Mouse (Mus musculus) kidney, postnatal 25 days (tissue): ENCODE measurements at regions not wholly inside any gene's neighbourhood (a gene's known extent, or its start where the extent isn't known, plus 50 kb on each side); places are given as distances from the start of the nearest gene placed in this dataset.

Experiments used
- DNase-seq, 2 experiments: peaks; one replicate each; pipeline ENCODE4 v3.0.0; 2021; ENCODE audit warnings: mixed read lengths in 2 of 2

GRCm38 (mm10) chr6:54754810-54755209 lies 61.9 kb upstream of the Znrf2 start:
- DNase-seq, result no peak

- DNase-seq, result no peak
Measured at GRCm38 (mm10) chr6:54757511-54757911, 59.2 kb upstream of the Znrf2 start.

GRCm38 (mm10) chr6:54758112-54758511 lies 58.6 kb upstream of the Znrf2 start:
- no peak for DNase-seq

DNA sequence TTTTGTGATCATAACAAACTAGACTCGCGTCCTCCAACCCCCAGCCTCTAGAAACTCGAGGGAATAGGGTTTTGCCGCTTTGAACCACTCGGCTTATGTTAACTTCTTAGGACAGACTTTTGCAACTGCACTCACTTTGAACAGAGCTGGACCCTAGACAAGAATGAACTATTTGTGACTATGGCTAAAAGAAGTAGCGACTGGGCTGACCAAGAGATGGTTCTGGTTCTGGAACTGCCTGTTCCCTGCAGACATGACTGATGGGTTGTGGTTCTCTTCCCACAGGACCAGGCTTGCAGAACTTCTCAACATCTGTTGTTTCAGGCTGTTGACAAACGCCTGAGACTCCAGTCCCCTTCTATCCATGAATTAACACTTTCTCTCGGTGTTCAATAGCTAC lies 57.5 kb upstream of the Znrf2 start:
- DNase-seq, result no peak

DNA sequence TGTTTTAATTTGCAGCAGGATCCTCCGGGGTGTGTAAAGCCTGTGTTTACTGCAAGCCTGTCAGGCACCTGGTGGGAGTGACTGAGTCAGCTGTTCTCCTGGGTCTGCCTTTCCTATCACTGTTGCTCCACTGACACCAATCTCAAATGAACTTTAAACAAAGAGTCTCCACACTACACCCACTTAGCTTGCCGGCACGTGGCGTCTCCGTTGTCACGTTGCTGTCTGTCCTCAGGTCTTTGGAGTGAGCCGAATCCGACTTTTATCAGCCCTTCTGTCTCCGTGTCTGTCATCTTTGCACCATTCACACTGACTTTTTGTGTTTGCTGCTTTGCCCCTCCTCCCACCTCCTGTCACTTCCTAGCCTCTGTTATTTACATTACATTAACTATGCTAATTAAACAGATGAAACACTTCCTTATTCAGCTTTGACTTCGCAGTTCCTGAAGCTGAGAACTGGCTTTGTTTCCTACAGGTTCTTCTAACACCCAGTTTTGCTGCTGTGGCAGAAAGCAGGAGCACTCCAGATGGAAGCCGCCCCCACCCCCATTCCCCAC lies 56.7 kb upstream of the Znrf2 start:
- peak; percentile 31 to 50 for DNase-seq

DNA sequence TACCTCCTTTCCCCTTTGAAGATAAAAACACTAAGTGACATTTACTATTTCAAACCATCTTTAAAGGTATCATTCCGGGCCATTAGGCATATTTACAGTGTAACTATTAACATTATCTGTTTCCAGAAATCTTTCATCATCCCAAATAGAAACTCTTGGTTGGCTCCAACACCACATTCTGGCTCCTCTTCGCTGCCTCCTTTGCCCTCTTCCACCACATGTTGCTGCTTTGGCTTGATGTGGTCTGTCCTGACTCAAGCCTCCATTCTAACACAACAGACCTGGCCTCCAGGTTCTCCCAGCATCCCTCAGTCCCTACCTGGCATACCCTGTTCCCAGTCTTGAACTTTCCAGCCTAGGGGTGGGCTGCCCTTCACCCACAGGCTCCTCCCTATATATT lies 56.2 kb upstream of the Znrf2 start:
- DNase-seq, result no peak

- peak in 1 of 2 experiments; percentile 40 for DNase-seq
Measured at GRCm38 (mm10) chr6:54762021-54762420, 54.7 kb upstream of the Znrf2 start.

DNA sequence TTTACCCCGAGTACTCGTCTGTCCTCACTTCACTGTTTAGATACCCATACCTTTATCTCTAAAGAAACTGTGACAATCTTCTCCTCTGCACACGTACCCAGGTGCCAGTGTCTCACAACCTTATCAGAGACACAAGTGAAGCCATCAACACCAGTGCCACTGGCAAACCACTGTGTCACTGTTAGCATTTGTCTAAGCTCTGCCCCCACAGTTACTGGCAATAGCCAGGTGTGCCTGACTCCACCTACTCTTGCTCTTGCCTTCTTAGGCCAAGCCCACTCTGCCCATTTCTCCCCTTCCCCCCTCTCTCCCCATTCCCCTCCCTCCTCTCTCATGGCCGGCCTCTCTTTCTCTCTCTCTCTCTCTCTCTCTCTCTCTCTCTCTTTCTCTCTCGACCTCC lies 54.2 kb upstream of the Znrf2 start:
- no peak for DNase-seq

DNA sequence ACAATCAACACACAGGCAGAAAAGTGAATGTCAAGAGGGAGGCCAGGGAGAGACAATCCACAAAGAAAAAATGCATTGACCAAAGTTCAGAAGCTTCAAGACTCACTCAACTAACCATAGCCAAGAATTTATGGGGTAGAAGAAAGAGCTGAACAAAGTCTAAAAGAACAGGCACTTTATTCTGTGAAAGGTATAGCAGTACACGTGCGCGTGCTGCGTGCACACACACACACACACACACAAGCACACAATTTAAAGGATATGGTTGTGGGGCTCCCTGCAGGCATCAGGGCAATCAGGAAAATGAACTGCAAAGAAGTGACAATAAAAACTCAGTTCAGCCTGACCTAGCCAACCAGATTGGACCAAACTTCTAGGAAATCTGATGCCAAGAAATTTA lies 53.0 kb upstream of the Znrf2 start:
- no peak for DNase-seq

DNA sequence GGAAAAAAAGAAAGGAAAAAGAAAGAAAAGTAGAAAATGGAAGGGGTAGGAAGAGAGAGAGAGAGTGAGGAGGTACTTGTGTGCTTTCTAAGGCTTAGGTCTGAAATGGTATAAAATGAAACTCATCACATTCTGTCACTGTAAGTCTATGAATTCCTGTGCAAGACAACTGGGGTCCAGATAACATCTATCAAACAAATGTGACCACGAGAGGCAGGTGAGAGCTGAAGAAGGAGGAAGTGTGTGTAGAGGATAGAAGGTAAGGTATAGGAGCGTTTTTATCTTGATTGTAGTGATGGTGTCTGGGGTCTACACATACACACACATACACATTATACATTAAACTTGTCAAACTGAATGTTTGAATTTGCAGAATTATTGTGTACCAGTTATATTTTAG lies 51.0 kb upstream of the Znrf2 start:
- no peak for DNase-seq

GRCm38 (mm10) chr6:54766485-54767112 lies 50.1 kb upstream of the Znrf2 start:
- DNase-seq, result peak in 1 of 2 experiments; percentile 4
